Mouse (Mus musculus) embryonic stem cell, embryonic (primary cell): ENCODE measurements around the gene Col18a1.

Experiments used
- CTCF ChIA-PET, 4 experiments: fragments of 300-600 bp in 2 of 4; fragments of 350-600 bp in 2 of 4; sonication (Branson Sonifier 250); formaldehyde crosslinking; loops; one replicate each; lab custom pipeline; 2022; ENCODE audit warnings: inconsistent platforms in 2 of 4; lab: Charles Lee
- POLR2A ChIA-PET, 4 experiments: fragments of 300-600 bp in 2 of 4; fragments of 350-600 bp in 2 of 4; sonication (Branson Sonifier 250); formaldehyde crosslinking; loops; one replicate each; lab custom pipeline; 2022; ENCODE audit warnings: antibody characterized with exemption in 4 of 4, inconsistent platforms in 1 of 4; lab: Charles Lee

The Col18a1 gene

GRCm38 (mm10) chr10:77116537-77117455, 49.6 kb downstream of the Col18a1 start:
- ChIA-PET POLR2A (interaction anchor here in 2 of 4 experiments (1.3 to 2.6 kb wide), 5 partner anchors 15 to 142 kb away, joined by 3 to 7 read pairs (median 3); partner anchors contain the start of gene Pofut2 (in 1 of the 2)), CTCF (interaction anchor here (0.5 to 5.8 kb wide), 8 partner anchors 14 to 384 kb away, joined by 3 to 36 read pairs (median 4); no protein-coding TSS in a partner anchor)

GRCm38 (mm10) chr10:77113489-77114240, 52.7 kb downstream of the Col18a1 start:
- ChIA-PET POLR2A (interaction anchor here in 2 of 4 experiments (0.6 to 1.6 kb wide), 4 partner anchors 17 to 210 kb away, joined by 3 to 7 read pairs (median 3); no protein-coding TSS in a partner anchor), CTCF (interaction anchor here in 1 of 4 experiments (0.6 to 0.7 kb wide), 2 partner anchors 17 to 29 kb away, joined by 3 read pairs; no protein-coding TSS in a partner anchor)

DNA sequence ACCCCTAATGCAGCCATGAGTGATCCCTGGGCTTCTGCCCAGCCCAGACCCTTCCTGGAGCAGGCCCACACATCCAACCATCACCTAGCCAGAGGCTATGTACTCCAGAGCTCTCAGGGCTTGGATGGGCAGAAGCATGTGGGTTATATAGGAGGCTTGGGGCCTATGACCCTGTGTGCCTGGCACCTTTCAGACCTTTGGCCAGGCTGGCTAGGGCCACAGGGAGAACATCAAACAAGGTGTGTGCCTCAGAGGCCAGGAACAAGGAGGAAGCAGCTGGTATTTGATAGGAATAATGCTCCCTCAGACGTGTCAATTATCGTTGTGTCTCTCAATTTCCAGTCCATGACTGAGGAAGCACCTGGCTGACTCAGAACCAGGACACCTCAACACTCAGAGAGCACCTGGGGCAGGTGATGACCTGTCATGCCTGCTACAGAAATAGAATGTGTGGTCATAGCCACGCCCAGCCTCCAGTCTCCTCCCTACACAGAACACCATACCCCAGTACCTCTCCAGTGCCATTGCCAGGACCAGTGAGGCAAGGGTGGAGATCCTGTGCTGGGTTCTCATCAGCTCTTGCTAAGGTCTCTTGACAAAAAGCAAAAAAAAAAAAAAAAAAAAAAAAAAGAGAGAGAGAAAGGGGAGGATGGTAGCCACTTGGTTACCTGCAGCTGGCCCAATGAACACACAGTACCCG, 54.6 kb downstream of the Col18a1 start:
- CTCF ChIA-PET: interaction anchor here in 3 of 4 experiments (0.6 to 1.8 kb wide), 4 partner anchors 8 to 117 kb away, joined by 3 to 7 read pairs (median 4); no protein-coding TSS in a partner anchor
- POLR2A ChIA-PET: interaction anchor here in 3 of 4 experiments (0.6 to 1.5 kb wide), 5 partner anchors 15 to 456 kb away, joined by 3 to 4 read pairs (median 3); no protein-coding TSS in a partner anchor

- ChIA-PET POLR2A (interaction anchor here in 1 of 4 experiments (1.0 to 1.5 kb wide), 2 partner anchors 82 to 88 kb away, joined by 3 to 4 read pairs; no protein-coding TSS in a partner anchor), CTCF (interaction anchor here in 1 of 4 experiments (1.8 kb wide), 1 partner anchor 9 kb away, joined by 5 read pairs; no protein-coding TSS in a partner anchor)
Measured at GRCm38 (mm10) chr10:77110843-77111242, 55.5 kb downstream of the Col18a1 start.

- ChIA-PET POLR2A (interaction anchor here in 1 of 4 experiments (1.0 to 1.3 kb wide), 4 partner anchors 8 to 148 kb away, joined by 3 to 5 read pairs (median 4); no protein-coding TSS in a partner anchor), CTCF (interaction anchor here in 1 of 4 experiments (1.7 kb wide), 1 partner anchor 21 kb away, joined by 9 read pairs; no protein-coding TSS in a partner anchor)
Measured at GRCm38 (mm10) chr10:77110010-77110409, 56.3 kb downstream of the Col18a1 start.

- ChIA-PET POLR2A (interaction anchor here in 1 of 4 experiments (0.7 to 1.2 kb wide), 2 partner anchors 10 to 22 kb away, joined by 3 to 4 read pairs; no protein-coding TSS in a partner anchor), CTCF (interaction anchor here in 1 of 4 experiments (0.8 kb wide), 2 partner anchors 22 to 38 kb away, joined by 3 to 4 read pairs; no protein-coding TSS in a partner anchor)
Measured at GRCm38 (mm10) chr10:77108106-77108505, 58.2 kb downstream of the Col18a1 start.

- CTCF ChIA-PET: interaction anchor here in 1 of 4 experiments (0.6 to 1.1 kb wide), 2 partner anchors 34 to 43 kb away, joined by 3 to 4 read pairs; no protein-coding TSS in a partner anchor
- POLR2A ChIA-PET: interaction anchor here in 1 of 4 experiments (0.7 kb wide), 1 partner anchor 11 kb away, joined by 3 read pairs; no protein-coding TSS in a partner anchor
Measured at GRCm38 (mm10) chr10:77104327-77104726, 62.0 kb downstream of the Col18a1 start.

- CTCF ChIA-PET: interaction anchor here in 2 of 4 experiments (0.5 to 1.1 kb wide), 3 partner anchors 18 to 44 kb away, joined by 3 to 4 read pairs (median 3); no protein-coding TSS in a partner anchor
- POLR2A ChIA-PET: interaction anchor here in 1 of 4 experiments (0.7 kb wide), 1 partner anchor 10 kb away, joined by 3 read pairs; no protein-coding TSS in a partner anchor
Measured at GRCm38 (mm10) chr10:77103689-77104088, 62.7 kb downstream of the Col18a1 start.

GRCm38 (mm10) chr10:77099777-77100176, 66.6 kb downstream of the Col18a1 start:
- ChIA-PET CTCF (no interaction called here), POLR2A (no interaction called here)

GRCm38 (mm10) chr10:77098619-77099018, 67.7 kb downstream of the Col18a1 start:
- CTCF ChIA-PET: interaction anchor here in 1 of 4 experiments (0.8 to 3.6 kb wide), 2 partner anchors 17 to 33 kb away, joined by 3 to 12 read pairs; no protein-coding TSS in a partner anchor
- POLR2A ChIA-PET: no interaction called here

GRCm38 (mm10) chr10:77097890-77098200, 68.5 kb downstream of the Col18a1 start:
- ChIA-PET CTCF (interaction anchor here in 3 of 4 experiments (0.5 to 3.6 kb wide), 7 partner anchors 16 to 641 kb away, joined by 3 to 12 read pairs (median 3); no protein-coding TSS in a partner anchor), POLR2A (interaction anchor here in 2 of 4 experiments (0.9 to 1.3 kb wide), 5 partner anchors 9 to 163 kb away, joined by 3 to 7 read pairs (median 4); no protein-coding TSS in a partner anchor)

- POLR2A ChIA-PET: interaction anchor here in 3 of 4 experiments (0.7 to 1.7 kb wide), 9 partner anchors 8 to 164 kb away, joined by 3 to 7 read pairs (median 3); no protein-coding TSS in a partner anchor
- CTCF ChIA-PET: interaction anchor here (0.5 to 3.6 kb wide), 13 partner anchors 8 to 1229 kb away, joined by 3 to 12 read pairs (median 3); no protein-coding TSS in a partner anchor
Measured at GRCm38 (mm10) chr10:77097006-77097889, 69.1 kb downstream of the Col18a1 start.

DNA sequence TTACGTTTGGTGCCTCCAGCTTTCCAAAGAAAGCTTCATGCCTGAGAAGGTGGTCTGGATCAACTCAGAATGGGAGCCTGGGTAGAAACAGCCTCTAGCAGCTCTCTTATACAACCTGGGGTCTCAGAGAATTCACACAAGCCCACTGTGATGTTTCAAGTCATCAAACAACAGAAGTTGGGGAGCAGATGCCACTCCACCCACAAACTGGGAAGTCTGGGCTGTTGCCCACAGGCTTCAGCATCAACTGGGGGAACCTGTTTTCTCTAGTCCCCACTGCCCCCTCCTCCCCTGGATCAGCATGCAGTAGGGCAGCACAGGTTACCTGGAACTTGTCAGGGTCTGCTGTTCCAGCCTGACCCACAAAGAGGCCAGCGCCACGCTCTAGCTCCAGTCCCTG, 70.7 kb downstream of the Col18a1 start:
- ChIA-PET POLR2A (interaction anchor here in 2 of 4 experiments (1.0 to 1.2 kb wide), 2 partner anchors 21 to 68 kb away, joined by 3 read pairs; no protein-coding TSS in a partner anchor), CTCF (interaction anchor here in 3 of 4 experiments (0.9 to 3.6 kb wide), 4 partner anchors 26 to 447 kb away, joined by 3 to 12 read pairs (median 3); no protein-coding TSS in a partner anchor)

GRCm38 (mm10) chr10:77093817-77094216, 72.5 kb downstream of the Col18a1 start:
- ChIA-PET POLR2A (interaction anchor here in 2 of 4 experiments (0.6 to 1.3 kb wide), 4 partner anchors 10 to 89 kb away, joined by 3 to 5 read pairs (median 3); no protein-coding TSS in a partner anchor), CTCF (interaction anchor here in 2 of 4 experiments (0.6 to 1.1 kb wide), 3 partner anchors 12 to 37 kb away, joined by 3 read pairs; no protein-coding TSS in a partner anchor)

GRCm38 (mm10) chr10:77091538-77092097, 74.7 kb downstream of the Col18a1 start:
- ChIA-PET CTCF (no interaction called here), POLR2A (no interaction called here)
